Mouse (Mus musculus) limb, embryonic 11.5 days (tissue): Measurements from ENCODE around the gene Socs3. TPM values are rescaled to one million over a fixed set of nuclear protein-coding genes. Genes with fewer than 3 reads are reported as not detected.
A peak's percentile ranks its signal among the peaks of the same experiment; 100 is the strongest.

Source experiments
- ATAC-seq: fragments of 200-750 bp; cut with Nextera tagmentation; 2 replicates; pipeline ENCODE4 v1.8.0; 2017; ENCODE audit warnings: low read depth; ENCODE audit not compliant: insufficient number of reproducible peaks, low FRiP score, low TSS enrichment
- DNase-seq: peaks from one replicate; pipeline ENCODE4 v3.0.0-alpha.2; 2015; ENCODE audit warnings: low spot score
- H3K27ac ChIP-seq: fragments of 300-500 bp; sonication (generic); replicated peaks from 2 replicates; pipeline ENCODE4 v1.5.1; 2014; ENCODE audit warnings: low read depth, mild to moderate bottlenecking, low read length
- H3K27me3 ChIP-seq: fragments of 300-500 bp; sonication (generic); 2 replicates; pipeline ENCODE4 v1.6.1; 2014; ENCODE audit warnings: mild to moderate bottlenecking, low read length, mixed read lengths; ENCODE audit not compliant: control insufficient read depth, insufficient read depth
- H3K36me3 ChIP-seq: fragments of 300-500 bp; sonication (generic); 2 replicates; pipeline ENCODE4 v1.6.1; 2014; ENCODE audit warnings: mild to moderate bottlenecking, low read length, moderate library complexity, mixed read lengths; ENCODE audit not compliant: control insufficient read depth, insufficient read depth
- H3K4me1 ChIP-seq: fragments of 300-500 bp; sonication (generic); 2 replicates; pipeline ENCODE4 v1.6.1; 2014; ENCODE audit warnings: low read length, mixed read lengths; ENCODE audit not compliant: control insufficient read depth, insufficient read depth
- H3K4me2 ChIP-seq: fragments of 300-500 bp; sonication (generic); 2 replicates; pipeline ENCODE4 v1.6.1; 2014; ENCODE audit warnings: low read depth, mild to moderate bottlenecking, moderate library complexity; ENCODE audit not compliant: severe bottlenecking
- H3K4me3 ChIP-seq: fragments of 300-500 bp; sonication (generic); 2 replicates; pipeline ENCODE4 v1.5.1; 2014; ENCODE audit warnings: low read depth, low read length
- H3K9ac ChIP-seq: fragments of 300-500 bp; sonication (generic); 2 replicates; pipeline ENCODE4 v1.6.1; 2014; ENCODE audit warnings: mild to moderate bottlenecking, low read length
- H3K9me3 ChIP-seq: fragments of 300-500 bp; sonication (generic); 2 replicates; pipeline ENCODE4 v1.6.1; 2016; ENCODE audit warnings: low read length; ENCODE audit not compliant: control insufficient read depth
- WGBS: fragments of 180-500 bp; shearing (Covaris S2); extraction: QIAGEN DNeasy Blood & Tissue Kit; methylation state at CpG from one replicate; pipeline ENCODE4 v1.1.7; 2014; 5-methylcytosine and 5-hydroxymethylcytosine counted together
- polyA plus RNA-seq: library from polyadenylated mRNA; unstranded; fragments of >200 nt; fragmentation: Nextera tagmentation; extraction: Ambion mirVana; gene quantifications from 2 replicates; pipeline ENCODE4 v1.2.1, GENCODE M21; 2014

Socs3 gene
- polyA plus RNA-seq, 1 experiment from 2014 or later: 5.4 TPM

GRCm38 (mm10) chr11:117935616-117936015 lies 34.2 kb downstream of the Socs3 start:
- no peak for ATAC-seq
- Histone ChIP-seq H3K27me3 (peaks cover 9% of the 10 kb centered on the region), H3K9ac (no peak overlapping the region), H3K4me1 (peaks cover 58% of the 10 kb centered on the region), H3K27ac (peak overlapping the region; percentile 43), H3K9me3 (no peaks in the 10 kb centered on the region), H3K4me3 (no peak overlapping the region), H3K36me3 (no peaks in the 10 kb centered on the region), H3K4me2 (no peak overlapping the region)
- WGBS: 77% methylated on average over 9 of the region's 9 CpGs
- no peak for DNase-seq

- Histone ChIP-seq H3K36me3 (no peaks in the 10 kb centered on the region), H3K4me1 (peaks cover 53% of the 10 kb centered on the region), H3K4me2 (no peak overlapping the region), H3K27ac (peak overlapping the region; percentile 43; the same call in 1 of the 2 replicates), H3K9ac (no peak overlapping the region), H3K4me3 (no peak overlapping the region), H3K27me3 (peaks cover 12% of the 10 kb centered on the region), H3K9me3 (no peaks in the 10 kb centered on the region)
- 35% methylated on average over 5 of the region's 5 CpGs for WGBS
- peak; percentile 46 for DNase-seq
- ATAC-seq: no peak
These were observed 35.1 kb downstream of the Socs3 start for GRCm38 (mm10) chr11:117934576-117935368.

- H3K4me2 ChIP-seq: no peak overlapping the region
- H3K36me3 ChIP-seq: no peaks in the 10 kb centered on the region
- no peak for DNase-seq
- WGBS: 20% methylated on average over 2 of the region's 2 CpGs
- H3K27me3 ChIP-seq: peaks cover 16% of the 10 kb centered on the region
- no peak overlapping the region for H3K9ac ChIP-seq
- H3K27ac ChIP-seq: no peak overlapping the region
- H3K4me1 ChIP-seq: peaks cover 49% of the 10 kb centered on the region
- no peaks in the 10 kb centered on the region for H3K9me3 ChIP-seq
- H3K4me3 ChIP-seq: no peak overlapping the region
- no peak for ATAC-seq
These were observed 35.7 kb downstream of the Socs3 start for GRCm38 (mm10) chr11:117934168-117934567.

GRCm38 (mm10) chr11:117932195-117932594 lies 37.7 kb downstream of the Socs3 start:
- Histone ChIP-seq H3K27me3 (peaks cover 16% of the 10 kb centered on the region), H3K4me1 (peaks cover 49% of the 10 kb centered on the region), H3K9me3 (no peaks in the 10 kb centered on the region), H3K4me3 (no peak overlapping the region), H3K27ac (no peak overlapping the region), H3K4me2 (no peak overlapping the region), H3K36me3 (no peaks in the 10 kb centered on the region), H3K9ac (no peak overlapping the region)
- DNase-seq (no peak), ATAC-seq (no peak)
- 30% methylated on average over 4 of the region's 4 CpGs for WGBS

- no peak for ATAC-seq
- peaks cover 16% of the 10 kb centered on the region for H3K27me3 ChIP-seq
- H3K4me3 ChIP-seq: no peak overlapping the region
- H3K4me1 ChIP-seq: peaks cover 48% of the 10 kb centered on the region
- no peaks in the 10 kb centered on the region for H3K9me3 ChIP-seq
- H3K4me2 ChIP-seq: no peak overlapping the region
- no peaks in the 10 kb centered on the region for H3K36me3 ChIP-seq
- H3K27ac ChIP-seq: no peak overlapping the region
- H3K9ac ChIP-seq: no peak overlapping the region
- 60% methylated on average over 6 of the region's 6 CpGs for WGBS
- no peak for DNase-seq
These were observed 38.3 kb downstream of the Socs3 start for GRCm38 (mm10) chr11:117931576-117931975.

GRCm38 (mm10) chr11:117930781-117931338 lies 39.0 kb downstream of the Socs3 start:
- DNase-seq (peak; percentile 81), ATAC-seq (peak; percentile 57; the same call in 1 of the 2 replicates)
- Histone ChIP-seq H3K9me3 (no peaks in the 10 kb centered on the region), H3K9ac (peak overlapping the region; percentile 55), H3K4me2 (peak overlapping the region; percentile 88), H3K36me3 (no peaks in the 10 kb centered on the region), H3K27me3 (peaks cover 16% of the 10 kb centered on the region), H3K4me1 (peaks cover 41% of the 10 kb centered on the region), H3K27ac (no peak overlapping the region), H3K4me3 (peak overlapping the region; percentile 38)
- WGBS: 1% methylated on average over 44 of the region's 48 CpGs

GRCm38 (mm10) chr11:117925541-117925940 lies 44.3 kb downstream of the Socs3 start:
- no peak for DNase-seq
- 57% methylated on average over 1 of the region's 1 CpGs for whole genome bisulfite sequencing
- H3K9ac ChIP-seq: no peak overlapping the region

GRCm38 (mm10) chr11:117924466-117924865 lies 45.4 kb downstream of the Socs3 start:
- H3K36me3 ChIP-seq: no peaks in the 10 kb centered on the region
- no peak overlapping the region for H3K4me3 ChIP-seq
- H3K9ac ChIP-seq: no peak overlapping the region
- no peaks in the 10 kb centered on the region for H3K4me1 ChIP-seq
- H3K27me3 ChIP-seq: peaks cover 1% of the 10 kb centered on the region; the same call in 1 of the 2 replicates
- WGBS: 84% methylated on average over 6 of the region's 6 CpGs
- H3K4me2 ChIP-seq: no peak overlapping the region
- no peak for ATAC-seq
- H3K27ac ChIP-seq: no peak overlapping the region
- DNase-seq: no peak
- H3K9me3 ChIP-seq: no peaks in the 10 kb centered on the region

More at GRCm38 (mm10) chr11:117925541-117925940, 44.3 kb downstream of the Socs3 start:
- Histone ChIP-seq H3K36me3 (no peaks in the 10 kb centered on the region), H3K27me3 (peaks cover 7% of the 10 kb centered on the region), H3K4me3 (no peak overlapping the region), H3K9me3 (no peaks in the 10 kb centered on the region), H3K4me2 (no peak overlapping the region), H3K27ac (no peak overlapping the region), H3K4me1 (peaks cover under 1% of the 10 kb centered on the region; the same call in 1 of the 2 replicates)
- ATAC-seq: no peak
